Mouse (Mus musculus) kidney, embryonic 14.5 days (tissue): Measurements from ENCODE around the gene Ccdc188. TPM values are rescaled to one million over a fixed set of nuclear protein-coding genes. Genes with fewer than 3 reads are reported as not detected.

Source experiments
- polyA plus RNA-seq: library from polyadenylated mRNA; unstranded; fragments of >200 nt; fragmentation: Nextera tagmentation; extraction: Ambion mirVana; gene quantifications from 2 replicates; pipeline ENCODE4 v1.2.1, GENCODE M21; 2014

The Ccdc188 gene
- polyA plus RNA-seq, 1 experiment from 2014 or later: not detected

Other genes with a start within 250 kb of the Ccdc188 start
- gene Vpreb2, start 237.5 kb upstream of the Ccdc188 start, polyA plus RNA-seq: not detected in 2 replicates
- gene Dgcr6, start 165.0 kb upstream of the Ccdc188 start, polyA plus RNA-seq: 99.0 and 101 TPM in 2 replicates
- 21.5 and 21.6 TPM in 2 replicates for gene Prodh, start 127.7 kb upstream of the Ccdc188 start, polyA plus RNA-seq
- gene Rtn4r, start 90.2 kb upstream of the Ccdc188 start, polyA plus RNA-seq: 3.6 and 4.7 TPM in 2 replicates
- 14.4 and 17.2 TPM in 2 replicates for gene Zdhhc8, start 17.3 kb downstream of the Ccdc188 start, polyA plus RNA-seq
- 78.3 and 83.4 TPM in 2 replicates for gene Trmt2a, start 30.8 kb downstream of the Ccdc188 start, polyA plus RNA-seq
- gene Ranbp1, start 30.9 kb downstream of the Ccdc188 start, polyA plus RNA-seq: 846 and 1,191 TPM in 2 replicates
- 1.2 and 1.9 TPM in 2 replicates for gene Gm49776, start 40.4 kb downstream of the Ccdc188 start, polyA plus RNA-seq
- gene Dgcr8, start 71.4 kb downstream of the Ccdc188 start, polyA plus RNA-seq: 29.9 and 41.4 TPM in 2 replicates
- gene Tango2, start 130.2 kb downstream of the Ccdc188 start, polyA plus RNA-seq: 19.8 and 20.0 TPM in 2 replicates
- gene Arvcf, start 130.3 kb downstream of the Ccdc188 start, polyA plus RNA-seq: 16.3 and 27.0 TPM in 2 replicates
- 21.9 and 23.6 TPM in 2 replicates for gene Txnrd2, start 208.5 kb downstream of the Ccdc188 start, polyA plus RNA-seq
- gene Comt, start 209.0 kb downstream of the Ccdc188 start, polyA plus RNA-seq: 78.7 and 89.0 TPM in 2 replicates